Mouse (Mus musculus): ENCODE measurements around the gene Sub1.

Sub1 gene

DNA sequence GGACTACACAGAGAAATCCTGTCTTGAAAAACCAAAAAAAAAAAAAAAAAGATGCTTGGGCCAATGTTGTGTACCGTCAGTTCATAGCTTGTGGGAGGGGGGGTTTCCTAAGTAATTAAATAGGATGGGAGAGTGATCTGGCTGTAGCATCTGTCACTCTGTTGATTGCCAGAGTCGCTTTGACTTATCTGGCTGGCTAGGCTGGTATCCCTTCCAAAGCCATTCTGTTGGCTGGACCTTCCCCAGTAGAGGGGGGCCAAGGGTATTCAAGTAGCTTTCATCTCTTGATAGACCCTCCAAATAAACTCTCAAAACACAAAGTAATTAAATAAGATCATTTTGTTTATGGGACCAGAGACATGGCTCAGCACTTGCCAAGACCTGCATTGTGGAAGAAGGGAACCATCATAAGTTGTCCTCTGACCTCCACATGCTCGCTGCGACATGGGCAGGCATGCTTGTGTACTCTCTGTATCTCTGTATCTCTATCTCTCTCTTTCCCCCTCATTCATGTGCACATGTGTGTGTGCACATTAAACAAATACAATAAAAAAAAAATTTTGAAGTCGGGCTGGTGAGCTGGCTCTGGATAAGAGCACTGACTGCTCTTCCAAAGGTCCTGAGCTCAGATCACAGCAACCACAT, 31.5 kb downstream of the Sub1 start:
- no peak for DNase-seq (ENCODE audit: low read depth, low spot score)

DNA sequence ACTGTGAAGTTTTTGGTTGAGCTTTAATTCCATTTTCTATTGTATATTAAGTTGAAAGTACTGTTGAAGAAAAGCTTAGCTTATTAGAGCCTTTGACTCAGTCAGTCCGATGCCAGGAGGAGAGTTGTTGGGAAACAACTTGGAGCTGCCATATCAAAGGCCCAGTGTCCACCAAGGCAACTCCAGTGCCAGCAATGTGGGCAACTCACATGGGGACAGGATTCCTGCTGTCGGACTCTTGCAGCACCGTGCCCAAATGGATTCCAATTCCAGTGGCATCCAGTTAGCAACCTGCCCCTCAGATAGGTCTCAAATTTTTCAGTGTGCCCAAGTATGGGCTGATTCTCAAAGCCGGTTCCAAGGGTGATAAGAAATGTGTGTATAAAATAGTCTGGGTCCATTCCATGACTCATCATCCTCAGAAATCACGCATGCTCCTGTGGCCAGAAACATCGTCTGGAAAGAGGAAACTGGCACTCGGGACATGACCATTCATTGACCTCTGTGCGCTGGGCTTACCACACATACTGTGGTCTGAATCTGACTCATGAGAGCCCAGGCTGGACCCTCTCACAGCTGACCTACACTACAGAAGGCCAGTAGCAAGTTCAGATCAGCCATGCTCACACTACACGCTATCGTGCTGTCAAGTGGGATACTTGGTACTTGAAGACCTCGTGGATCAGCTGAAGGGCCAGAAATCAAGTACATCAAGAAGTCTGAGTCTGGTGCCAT, 32.8 kb downstream of the Sub1 start:
- DNase-seq (ENCODE audit: low read depth, low spot score): no peak

DNA sequence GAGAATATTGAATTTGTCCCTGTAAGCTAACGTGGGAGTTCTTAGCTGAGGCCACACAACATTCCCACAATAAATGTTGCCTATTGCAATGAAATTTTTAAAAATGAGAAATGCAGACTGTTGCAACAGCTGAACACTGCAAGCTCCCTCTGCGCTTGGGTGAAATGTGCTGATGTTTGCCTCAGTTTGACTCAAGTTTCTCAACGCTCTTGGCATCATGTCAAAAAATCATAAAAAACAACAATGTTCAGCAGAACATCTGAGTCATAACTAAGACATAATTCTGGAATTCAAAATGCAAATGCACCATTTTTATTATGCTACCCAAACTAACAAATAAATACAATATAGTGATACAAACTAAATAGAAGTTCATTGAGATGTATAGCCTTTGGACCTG, 37.1 kb downstream of the Sub1 start:
- no peak for DNase-seq (ENCODE audit: low read depth, low spot score)

DNA sequence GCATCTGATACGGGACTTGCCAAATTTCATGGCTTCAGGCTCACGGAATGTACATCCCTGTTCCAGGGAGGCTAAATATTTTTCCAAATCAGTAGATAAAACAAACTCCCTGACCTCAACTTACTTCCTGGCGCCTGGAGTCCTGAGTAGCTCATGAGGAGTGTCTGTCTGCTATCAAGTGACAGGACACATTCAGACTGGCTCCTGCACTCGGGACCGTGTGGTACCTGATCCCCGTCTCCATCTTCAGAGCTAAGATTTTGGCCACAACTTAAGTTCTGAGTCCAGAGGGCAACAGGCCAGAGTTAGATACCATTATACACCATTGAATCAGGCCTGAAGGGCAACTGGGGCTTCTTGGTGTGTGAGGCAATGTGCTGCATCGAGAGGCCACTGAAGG, 40.7 kb downstream of the Sub1 start:
- DNase-seq (ENCODE audit: low read depth, low spot score): no peak

DNA sequence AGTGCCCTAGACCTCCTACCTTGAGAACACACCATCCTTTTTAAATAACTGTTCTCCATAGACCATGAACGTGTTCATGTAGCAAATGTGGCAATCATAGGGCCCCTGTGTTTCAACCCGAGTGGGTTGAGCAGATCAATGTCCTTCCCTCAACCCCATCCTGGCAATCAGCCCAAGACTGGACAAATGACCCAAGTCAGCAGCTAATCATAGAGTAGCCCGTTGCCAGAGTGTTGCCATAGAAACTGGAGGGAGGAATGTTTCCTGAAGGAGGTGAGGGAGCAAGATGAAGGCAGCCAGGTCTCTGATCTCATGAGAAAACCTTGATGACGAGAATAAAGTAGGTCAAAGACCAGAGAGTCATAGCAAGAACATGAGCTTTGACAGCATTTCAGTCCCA, 42.6 kb downstream of the Sub1 start:
- DNase-seq (ENCODE audit: low read depth, low spot score): no peak

DNA sequence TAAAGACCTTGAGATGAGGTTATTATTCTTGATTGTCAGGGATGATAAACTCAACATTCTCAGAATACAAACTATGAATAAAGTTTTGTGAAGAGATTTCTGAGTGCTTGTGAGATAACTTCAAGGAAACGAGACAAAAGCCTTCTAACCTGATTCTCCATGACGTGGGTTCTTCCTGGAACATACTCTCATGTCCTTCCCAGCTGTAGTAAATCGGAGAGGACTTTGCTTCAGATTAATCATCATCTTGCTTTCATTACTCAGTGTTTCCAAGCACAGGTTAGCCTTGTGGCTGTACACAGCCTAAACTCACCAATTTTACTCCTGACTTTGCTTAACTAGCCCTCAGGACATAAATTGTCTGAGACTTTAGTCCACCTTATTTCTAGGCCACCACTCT, 44.6 kb downstream of the Sub1 start:
- DNase-seq (ENCODE audit: low read depth, low spot score): no peak

DNA sequence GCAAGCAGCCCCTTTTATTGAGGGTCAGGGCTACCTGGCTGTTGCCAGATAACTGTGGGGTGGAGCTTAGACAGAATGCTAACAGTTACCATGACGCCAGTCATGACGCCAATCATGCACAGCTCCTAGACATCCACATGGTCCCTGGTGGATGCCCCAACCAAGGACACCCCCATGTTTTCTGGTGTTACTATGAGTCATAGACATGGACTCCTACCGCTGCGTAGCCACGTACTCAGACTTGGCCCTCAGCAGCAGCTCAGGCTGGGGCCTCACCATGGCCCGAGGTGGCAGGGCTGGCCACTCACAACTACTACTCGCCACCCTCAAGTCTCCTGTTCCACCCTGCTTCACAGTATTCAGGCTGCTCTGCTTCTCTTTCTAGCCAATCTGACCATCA, 45.6 kb downstream of the Sub1 start:
- DNase-seq (ENCODE audit: low read depth, low spot score): no peak

DNA sequence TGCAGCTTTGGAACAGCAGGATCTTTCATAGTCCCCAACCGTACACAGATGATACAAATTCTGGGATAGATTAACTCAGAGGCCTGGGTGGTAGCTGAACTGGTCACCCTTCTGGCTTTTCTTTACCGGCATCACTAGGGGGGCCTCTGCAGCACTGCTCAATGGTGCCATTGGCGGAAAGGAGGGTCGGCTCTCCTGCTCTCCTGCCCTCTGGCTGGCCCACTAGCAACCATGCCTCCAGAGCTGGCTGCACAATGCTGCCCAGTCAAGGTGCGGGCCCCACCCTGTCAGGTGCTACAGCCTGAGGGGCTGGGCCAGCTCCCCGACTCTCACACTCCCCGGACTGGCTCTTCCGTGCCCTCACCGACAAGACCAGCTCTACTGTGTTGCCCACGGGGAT, 46.6 kb downstream of the Sub1 start:
- DNase-seq (ENCODE audit: low read depth, low spot score): no peak

DNA sequence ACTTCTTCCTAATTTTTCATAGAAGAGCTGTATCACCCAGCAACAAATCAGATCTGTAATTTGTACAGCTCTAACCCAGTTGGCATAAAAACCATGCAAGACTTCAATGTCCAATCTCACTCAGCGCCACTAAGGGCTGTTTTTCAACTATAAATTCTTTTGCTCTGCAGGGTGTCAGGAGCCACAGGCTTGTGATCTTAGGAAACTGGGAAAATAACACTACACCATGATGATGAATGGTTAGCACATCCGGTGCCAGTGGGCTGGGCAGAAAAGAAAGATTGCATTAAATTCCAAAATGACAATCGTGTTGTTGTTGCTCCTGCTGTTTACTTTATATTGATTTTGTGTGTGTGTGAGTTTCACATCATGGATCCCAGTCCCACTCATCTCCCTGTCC, 47.3 kb downstream of the Sub1 start:
- DNase-seq (ENCODE audit: low read depth, low spot score): no peak

DNA sequence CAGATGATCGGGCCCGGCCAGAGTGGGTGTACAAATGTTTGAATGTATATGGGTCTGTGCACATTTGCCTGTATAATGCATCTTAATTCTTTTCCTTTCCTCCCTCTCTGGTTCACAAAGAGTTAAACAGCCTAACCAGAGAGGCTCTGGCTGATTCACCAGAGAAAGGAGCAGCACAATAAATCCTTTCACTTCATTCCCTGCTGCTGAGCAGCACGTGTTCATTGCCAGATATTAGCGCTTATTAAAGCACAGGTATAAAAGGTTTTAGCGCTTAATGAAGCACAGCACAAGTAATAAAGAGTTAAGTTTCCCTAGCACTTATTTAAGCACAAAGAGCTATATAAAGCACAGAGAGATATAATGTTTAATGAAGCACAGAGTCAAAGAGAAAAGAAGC, 55.9 kb downstream of the Sub1 start:
- no peak for DNase-seq (ENCODE audit: low read depth, low spot score)

All from c-Kit-negative CD71-positive TER-119-positive erythroid progenitor cells, embryonic 14.5 days (primary cell).